ENCODE assay signal across 25 mouse cellular contexts in the genomic region with DNA sequence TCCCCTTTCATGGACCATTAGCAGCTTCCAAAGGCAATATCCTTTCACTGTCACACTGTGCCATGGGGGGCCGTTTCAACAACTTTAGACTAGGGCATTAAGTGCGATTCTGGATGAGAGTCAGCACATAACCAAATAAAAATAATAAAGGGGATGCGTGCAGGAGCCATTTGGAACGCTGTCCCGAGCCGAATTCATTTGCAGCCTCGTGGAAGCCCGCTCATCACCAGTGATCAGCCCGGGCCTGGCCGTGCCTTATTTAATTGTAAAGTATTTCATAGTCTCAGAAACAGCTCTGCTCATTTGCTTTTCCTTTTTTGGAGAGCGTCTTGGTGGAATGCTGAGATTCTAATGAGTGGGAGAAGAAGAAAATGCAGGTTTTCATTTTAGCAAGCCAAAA.
"Had no signal": no experiment of that assay in that cellular context is flagged by ENCODE, and none has a peak within 500 bp of the region (broad histone marks: within the 10 kb centered on the region; RNA-seq: fewer than 3 reads in every experiment).

No protein-coding gene starts in this region.

- H3K4me2 ChIP-seq: heart, embryonic 11.5 days; heart, embryonic 13.5 days; heart, embryonic 15.5 days; hindbrain, embryonic 12.5 days; hindbrain, embryonic 15.5 days; kidney, embryonic 15.5 days; limb, embryonic 13.5 days; limb, embryonic 15.5 days; liver, embryonic 12.5 days had no signal

- ATAC-seq: forebrain, postnatal 0 days; intestine, embryonic 16.5 days; liver, embryonic 12.5 days had no signal

- H3K4me3 ChIP-seq: heart, embryonic 13.5 days; heart, embryonic 15.5 days; hindbrain, embryonic 12.5 days; hindbrain, embryonic 15.5 days; kidney, embryonic 15.5 days; limb, embryonic 13.5 days; limb, embryonic 15.5 days; liver, embryonic 12.5 days had no signal

- H3K36me3 ChIP-seq: heart, embryonic 13.5 days; heart, embryonic 15.5 days; hindbrain, embryonic 12.5 days; hindbrain, embryonic 15.5 days; kidney, embryonic 15.5 days; limb, embryonic 13.5 days; limb, embryonic 15.5 days; liver, embryonic 12.5 days had no signal

- DNase-seq: forebrain, postnatal 0 days; gastrocnemius, postnatal 14 days; gastrocnemius, postnatal 36 days; heart, adult 18-20 months; heart, postnatal 14 days; heart, postnatal 36 days; kidney, adult 11 months; kidney, adult 2 months; kidney, adult 9 months; kidney, postnatal 14 days; kidney, postnatal 36 days; layer of hippocampus, adult 9-11 months; layer of hippocampus, postnatal 36 days; left cerebral cortex, postnatal 4 days had no signal

- H3K27ac ChIP-seq: heart, embryonic 13.5 days; heart, embryonic 15.5 days; hindbrain, embryonic 12.5 days; hindbrain, embryonic 15.5 days; kidney, embryonic 15.5 days; kidney, postnatal 0 days; limb, embryonic 13.5 days; limb, embryonic 15.5 days; liver, embryonic 12.5 days had no signal

- H3K4me1 ChIP-seq: heart, embryonic 13.5 days; heart, embryonic 15.5 days; hindbrain, embryonic 12.5 days; hindbrain, embryonic 15.5 days; kidney, embryonic 15.5 days; limb, embryonic 13.5 days; limb, embryonic 15.5 days; liver, embryonic 12.5 days had no signal

- H3K9me3 ChIP-seq: heart, embryonic 13.5 days; heart, embryonic 15.5 days; hindbrain, embryonic 12.5 days; hindbrain, embryonic 15.5 days; kidney, embryonic 15.5 days; limb, embryonic 13.5 days; limb, embryonic 15.5 days; liver, embryonic 12.5 days had no signal

- H3K9ac ChIP-seq: forebrain, postnatal 0 days; heart, embryonic 13.5 days; heart, embryonic 15.5 days; hindbrain, embryonic 12.5 days; hindbrain, embryonic 15.5 days; kidney, embryonic 15.5 days; limb, embryonic 13.5 days; limb, embryonic 15.5 days; liver, embryonic 12.5 days had no signal

- H3K27me3 ChIP-seq: heart, embryonic 13.5 days; heart, embryonic 15.5 days; hindbrain, embryonic 12.5 days; hindbrain, embryonic 15.5 days; kidney, embryonic 15.5 days; limb, embryonic 13.5 days; limb, embryonic 15.5 days; liver, embryonic 12.5 days had no signal
